Mouse (Mus musculus): ENCODE data around the gene Zc3h12a.
A peak's percentile ranks its signal among the peaks of the same experiment; 100 is the strongest.

The Zc3h12a gene

GRCm38 (mm10) chr4:125144211-125144610 is 16.6 kb upstream of the Zc3h12a start:
- no peak for DNase-seq

- DNase-seq: no peak
Measured at GRCm38 (mm10) chr4:125138321-125138720, 10.7 kb upstream of the Zc3h12a start.

- DNase-seq: no peak
Measured at GRCm38 (mm10) chr4:125136303-125136888, 8.8 kb upstream of the Zc3h12a start.

GRCm38 (mm10) chr4:125135076-125135855 is 7.6 kb upstream of the Zc3h12a start:
- DNase-seq: no peak

GRCm38 (mm10) chr4:125134631-125135030 is 7.0 kb upstream of the Zc3h12a start:
- DNase-seq: no peak

- no peak for DNase-seq
Measured at GRCm38 (mm10) chr4:125134192-125134591, 6.6 kb upstream of the Zc3h12a start.

- peak; percentile 57 to 81 for DNase-seq
Measured at GRCm38 (mm10) chr4:125132394-125132793, 4.8 kb upstream of the Zc3h12a start.

- no peak for DNase-seq
Measured at GRCm38 (mm10) chr4:125131493-125131892, 3.9 kb upstream of the Zc3h12a start.

- no peak for DNase-seq
Measured at GRCm38 (mm10) chr4:125126761-125127160, 879 bp downstream of the Zc3h12a start.

- DNase-seq: no peak
Measured at GRCm38 (mm10) chr4:125126186-125126585, 1.5 kb downstream of the Zc3h12a start.

GRCm38 (mm10) chr4:125125361-125125921 is 2.2 kb downstream of the Zc3h12a start:
- no peak for DNase-seq

- DNase-seq: peak; percentile 57 to 80
Measured at GRCm38 (mm10) chr4:125124424-125125209, 3.0 kb downstream of the Zc3h12a start.

- DNase-seq: peak; percentile 47 to 69
Measured at GRCm38 (mm10) chr4:125123279-125123671, 4.4 kb downstream of the Zc3h12a start.

GRCm38 (mm10) chr4:125122431-125123278 is 5.0 kb downstream of the Zc3h12a start:
- peak; percentile 77 to 90 for DNase-seq

GRCm38 (mm10) chr4:125119721-125120120 is 7.9 kb downstream of the Zc3h12a start:
- peak in 1 of 2 experiments; percentile 42 for DNase-seq

- peak in 1 of 2 experiments; percentile 48 for DNase-seq
Measured at GRCm38 (mm10) chr4:125119070-125119469, 8.6 kb downstream of the Zc3h12a start.

- no peak for DNase-seq
Measured at GRCm38 (mm10) chr4:125117902-125118320, 9.7 kb downstream of the Zc3h12a start.

- DNase-seq: no peak
Measured at GRCm38 (mm10) chr4:125116929-125117328, 10.7 kb downstream of the Zc3h12a start.

GRCm38 (mm10) chr4:125116090-125116861 is 11.4 kb downstream of the Zc3h12a start:
- peak; percentile 81 to 92 for DNase-seq

- DNase-seq: peak; percentile 74 to 93
Measured at GRCm38 (mm10) chr4:125115710-125116089, 11.9 kb downstream of the Zc3h12a start.

- DNase-seq: no peak
Measured at GRCm38 (mm10) chr4:125115081-125115480, 12.6 kb downstream of the Zc3h12a start.

Data from kidney, postnatal 25 days (tissue).